Mouse (Mus musculus): ENCODE measurements around the gene Galnt11. TPM values are rescaled to one million over a fixed set of nuclear protein-coding genes. Genes with fewer than 3 reads are reported as not detected.

The Galnt11 gene
- polyA plus RNA-seq, 1 experiment: 18.9 TPM

- Histone ChIP-seq H3K9me3 (replicated peaks; ENCODE audit: control insufficient read depth, insufficient read depth, low read length, poor library complexity, severe bottlenecking) (no peaks in the 10 kb centered on the region), H3K4me3 (ENCODE audit: low read depth, low read length) (no peak overlapping the region), H3K4me1 (ENCODE audit: control insufficient read depth, insufficient read depth, low read length) (no peaks in the 10 kb centered on the region), H3K9ac (ENCODE audit: low read depth, poor library complexity, severe bottlenecking) (no peak overlapping the region), H3K27me3 (ENCODE audit: control insufficient read depth, insufficient read depth, low read length, poor library complexity, severe bottlenecking) (no peaks in the 10 kb centered on the region), H3K27ac (ENCODE audit: insufficient read depth, low read length) (no peak overlapping the region), H3K36me3 (ENCODE audit: control insufficient read depth, insufficient read depth, low read length, poor library complexity, severe bottlenecking) (peaks cover 14% of the 10 kb centered on the region)
- TF ChIP-seq CTCF (IDR thresholded peaks at IDR 0.05; ENCODE audit: low read depth, low read length) (no peak), POLR2A (IDR thresholded peaks at IDR 0.05; ENCODE audit: insufficient read depth, low read length) (no peak), EP300 (IDR thresholded peaks at IDR 0.05; ENCODE audit: insufficient read depth, low read depth, low read length) (no peak)
These were observed 88.5 kb downstream of the Galnt11 start for GRCm38 (mm10) chr5:25310226-25310625.

GRCm38 (mm10) chr5:25313881-25314280 lies 92.2 kb downstream of the Galnt11 start:
- Histone ChIP-seq H3K4me1 (ENCODE audit: control insufficient read depth, insufficient read depth, low read length) (no peaks in the 10 kb centered on the region), H3K9me3 (replicated peaks; ENCODE audit: control insufficient read depth, insufficient read depth, low read length, poor library complexity, severe bottlenecking) (no peaks in the 10 kb centered on the region), H3K36me3 (ENCODE audit: control insufficient read depth, insufficient read depth, low read length, poor library complexity, severe bottlenecking) (peaks cover 18% of the 10 kb centered on the region), H3K9ac (ENCODE audit: low read depth, poor library complexity, severe bottlenecking) (no peak overlapping the region), H3K4me3 (ENCODE audit: low read depth, low read length) (no peak overlapping the region), H3K27me3 (ENCODE audit: control insufficient read depth, insufficient read depth, low read length, poor library complexity, severe bottlenecking) (no peaks in the 10 kb centered on the region), H3K27ac (ENCODE audit: insufficient read depth, low read length) (no peak overlapping the region)
- no peak for TF ChIP-seq EP300 (IDR thresholded peaks at IDR 0.05; ENCODE audit: insufficient read depth, low read depth, low read length)
- no peak for TF ChIP-seq POLR2A (IDR thresholded peaks at IDR 0.05; ENCODE audit: insufficient read depth, low read length)
- TF ChIP-seq CTCF (IDR thresholded peaks at IDR 0.05; ENCODE audit: low read depth, low read length): no peak

Other genes starting within 250 kb of the Galnt11 start
- gene Prkag2, start 121.3 kb upstream of the Galnt11 start, polyA plus RNA-seq (2011; ENCODE audit: insufficient read depth, insufficient read length, low read depth, missing spikeins): 20.9 and 22.0 TPM in 2 replicates
- not detected in 2 replicates for gene Galntl5, start 40.4 kb upstream of the Galnt11 start, polyA plus RNA-seq (2011; ENCODE audit: insufficient read depth, insufficient read length, low read depth, missing spikeins)
- gene E130116L18Rik, start 1.2 kb downstream of the Galnt11 start, polyA plus RNA-seq (2011; ENCODE audit: insufficient read depth, insufficient read length, low read depth, missing spikeins): not detected in 2 replicates